In genomic region chr12:59382812-59383211, GRCm38 (mm10) we compare ENCODE assay signal across 8 mouse cellular contexts.
DNase-seq lines count a peak whose midpoint lies in the region; ATAC-seq and TF ChIP-seq lines count a peak whose summit lies in the region.

No protein-coding gene starts in this region.

- no peaks in the 10 kb centered on the region for H3K4me1 ChIP-seq in liver, embryonic 11.5 days (replicated peaks; ENCODE audit: control insufficient read depth, insufficient read depth, low read length)
- no peaks in the 10 kb centered on the region for H3K4me1 ChIP-seq in cortical plate, adult 2 months (ENCODE audit: control insufficient read depth, insufficient read depth, low read length)
- no peaks in the 10 kb centered on the region for H3K4me1 ChIP-seq in limb, embryonic 14.5 days (ENCODE audit: control insufficient read depth, insufficient read depth, low read length)

- H3K9me3 ChIP-seq in liver, embryonic 11.5 days (ENCODE audit: control insufficient read depth, low read length) = no peaks in the 10 kb centered on the region
- H3K9me3 ChIP-seq in limb, embryonic 14.5 days (ENCODE audit: control insufficient read depth, low read length) = no peaks in the 10 kb centered on the region

- no peak for ATAC-seq in liver, embryonic 11.5 days (replicated peaks; ENCODE audit: low FRiP score)
- no peak for ATAC-seq in limb, embryonic 14.5 days (ENCODE audit: low FRiP score, low read depth)
- ATAC-seq in erythroblast, adult 5-6 weeks (replicated peaks; ENCODE audit: low FRiP score, poor library complexity, severe bottlenecking) = no peak

- H3K4me3 ChIP-seq in liver, embryonic 11.5 days (ENCODE audit: low read depth, low read length) = no peak overlapping the region
- H3K4me3 ChIP-seq in cortical plate, adult 2 months (ENCODE audit: insufficient read depth, low read length) = no peak overlapping the region
- H3K4me3 ChIP-seq in limb, embryonic 14.5 days (replicated peaks; ENCODE audit: low read length) = no peak overlapping the region

- peak; percentile 38; the same call in 1 of the 2 replicates for TF ChIP-seq CTCF in cortical plate, adult 2 months (IDR thresholded peaks at IDR 0.05; ENCODE audit: extremely low read depth, insufficient read depth, low read length)

- H3K27me3 ChIP-seq in liver, embryonic 11.5 days (replicated peaks; ENCODE audit: control insufficient read depth, insufficient read depth, low read length) = no peaks in the 10 kb centered on the region
- H3K27me3 ChIP-seq in limb, embryonic 14.5 days (ENCODE audit: control insufficient read depth, insufficient read depth, low read length) = no peaks in the 10 kb centered on the region

- H3K36me3 ChIP-seq in liver, embryonic 11.5 days (ENCODE audit: control insufficient read depth, insufficient read depth, low read length) = no peaks in the 10 kb centered on the region
- H3K36me3 ChIP-seq in limb, embryonic 14.5 days (ENCODE audit: control insufficient read depth, insufficient read depth, low read length) = no peaks in the 10 kb centered on the region

- TF ChIP-seq POLR2A in cortical plate, adult 2 months (IDR thresholded peaks at IDR 0.05; ENCODE audit: extremely low read depth, insufficient read depth, low read length) = no peak
- no peak for TF ChIP-seq POLR2A in limb, embryonic 14.5 days (IDR thresholded peaks at IDR 0.05; ENCODE audit: borderline replicate concordance, extremely low read depth, insufficient read depth, insufficient read length)

- DNase-seq in liver (peak; percentile 19), R1 (ENCODE audit: low read depth, low spot score) (peak; percentile 42)
- no peak for DNase-seq in liver, embryonic 11.5 days (ENCODE audit: low spot score)
- peak; percentile 56 for DNase-seq in hindlimb bud, embryonic 11.5 days (ENCODE audit: extremely low spot score, low read depth, low spot score)
- DNase-seq in limb, embryonic 14.5 days (ENCODE audit: low spot score) = peak; percentile 84
- DNase-seq in retina, postnatal 7 days (ENCODE audit: low read depth, low spot score) = peak; percentile 25

- H3K9ac ChIP-seq in liver, embryonic 11.5 days (ENCODE audit: low read depth, low read length) = no peak overlapping the region
- H3K9ac ChIP-seq in limb, embryonic 14.5 days (ENCODE audit: low read depth, low read length, severe bottlenecking) = no peak overlapping the region

- H3K27ac ChIP-seq in liver, embryonic 11.5 days (ENCODE audit: low read depth, low read length) = no peak overlapping the region
- no peak overlapping the region for H3K27ac ChIP-seq in cortical plate, adult 2 months (ENCODE audit: insufficient read depth, low read length)
- no peak overlapping the region for H3K27ac ChIP-seq in limb, embryonic 14.5 days (replicated peaks; ENCODE audit: low read depth, low read length)

- 27% methylated on average over 3 of the region's 3 CpGs for WGBS in liver, embryonic 11.5 days
- 24% methylated on average over 3 of the region's 3 CpGs for WGBS in limb, embryonic 14.5 days

- H3K4me2 ChIP-seq in liver, embryonic 11.5 days = no peak overlapping the region
- H3K4me2 ChIP-seq in limb, embryonic 14.5 days (replicated peaks; ENCODE audit: low read depth, low read length, severe bottlenecking) = no peak overlapping the region
